Mouse (Mus musculus): ENCODE measurements at regions not wholly inside any gene's neighbourhood (a gene's known extent, or its start where the extent isn't known, plus 50 kb on each side); places are given as distances from the start of the nearest gene placed in this dataset.

GRCm38 (mm10) chr11:112885336-112885940, 103.4 kb downstream of the Sox9 start:
- in situ Hi-C loops (cut with MboI, MseI) = no loop called here

- in situ Hi-C loops (cut with MboI, MseI) = no loop called here
These were observed 104.1 kb downstream of the Sox9 start for GRCm38 (mm10) chr11:112886139-112886538.

- in situ Hi-C loops (cut with MboI, MseI) = no loop called here
These were observed 107.7 kb downstream of the Sox9 start for GRCm38 (mm10) chr11:112889760-112890159.

- in situ Hi-C loops (cut with MboI, MseI) = no loop called here
These were observed 115.6 kb downstream of the Sox9 start for GRCm38 (mm10) chr11:112897597-112897996.

- in situ Hi-C loops (cut with MboI, MseI) = no loop called here
These were observed 120.6 kb downstream of the Sox9 start for GRCm38 (mm10) chr11:112902618-112903017.

- in situ Hi-C loops (cut with MboI, MseI) = no loop called here
These were observed 128.3 kb downstream of the Sox9 start for GRCm38 (mm10) chr11:112910309-112910708.

GRCm38 (mm10) chr11:112912875-112913274, 130.9 kb downstream of the Sox9 start:
- in situ Hi-C loops (cut with MboI, MseI) = no loop called here

- in situ Hi-C loops (cut with MboI, MseI) = no loop called here
These were observed 134.9 kb downstream of the Sox9 start for GRCm38 (mm10) chr11:112916923-112917322.

- in situ Hi-C loops (cut with MboI, MseI) = no loop called here
These were observed 138.1 kb downstream of the Sox9 start for GRCm38 (mm10) chr11:112920131-112920530.

- in situ Hi-C loops (cut with MboI, MseI) = no loop called here
These were observed 142.6 kb downstream of the Sox9 start for GRCm38 (mm10) chr11:112924577-112924976.

- in situ Hi-C loops (cut with MboI, MseI) = no loop called here
These were observed 143.1 kb downstream of the Sox9 start for GRCm38 (mm10) chr11:112925140-112925539.

GRCm38 (mm10) chr11:112926330-112927025, 144.5 kb downstream of the Sox9 start:
- in situ Hi-C loops (cut with MboI, MseI) = no loop called here

- in situ Hi-C loops (cut with MboI, MseI) = no loop called here
These were observed 148.3 kb downstream of the Sox9 start for GRCm38 (mm10) chr11:112930186-112930808.

GRCm38 (mm10) chr11:112938035-112938434, 156.0 kb downstream of the Sox9 start:
- in situ Hi-C loops (cut with MboI, MseI) = no loop called here

GRCm38 (mm10) chr11:112951421-112951820, 169.4 kb downstream of the Sox9 start:
- in situ Hi-C loops (cut with MboI, MseI) = no loop called here

- in situ Hi-C loops (cut with MboI, MseI) = no loop called here
These were observed 170.3 kb downstream of the Sox9 start for GRCm38 (mm10) chr11:112952356-112952755.

- in situ Hi-C loops (cut with MboI, MseI) = no loop called here
These were observed 171.5 kb downstream of the Sox9 start for GRCm38 (mm10) chr11:112953491-112953890.

GRCm38 (mm10) chr11:112956748-112957440, 174.9 kb downstream of the Sox9 start:
- in situ Hi-C loops (cut with MboI, MseI) = no loop called here

- in situ Hi-C loops (cut with MboI, MseI) = no loop called here
These were observed 177.6 kb downstream of the Sox9 start for GRCm38 (mm10) chr11:112959609-112960008.

GRCm38 (mm10) chr11:112973286-112973685, 191.3 kb downstream of the Sox9 start:
- in situ Hi-C loops (cut with MboI, MseI) = no loop called here

GRCm38 (mm10) chr11:112974893-112975292, 192.9 kb downstream of the Sox9 start:
- in situ Hi-C loops (cut with MboI, MseI) = no loop called here
